Mouse (Mus musculus): ENCODE data around the gene Dpp8. TPM values are rescaled to one million over a fixed set of nuclear protein-coding genes. Genes with fewer than 3 reads are reported as not detected.
"Not testable (repeated sequence)": the region's sequence is repeated elsewhere in the genome, so short reads cannot be mapped to it uniquely, and the experiment has no call there.

Gene Dpp8
- 10 to 100 TPM; 65.2 to 71.0 TPM for total RNA-seq (2021)

GRCm38 (mm10) chr9:65032269-65033108 is at the start of gene Dpp8:
Gene Dpp8 (plus strand): TSS chr9:65032414.
- DNase-seq, result peak; percentile 96

- DNase-seq, result no peak
Measured at GRCm38 (mm10) chr9:64985037-64985794, 47.0 kb upstream of the Dpp8 start.

- no peak for DNase-seq
Measured at GRCm38 (mm10) chr9:64985807-64986206, 46.4 kb upstream of the Dpp8 start.

- DNase-seq, result no peak
Measured at GRCm38 (mm10) chr9:64987651-64988050, 44.6 kb upstream of the Dpp8 start.

GRCm38 (mm10) chr9:64988443-64988842 is 43.8 kb upstream of the Dpp8 start:
- no peak for DNase-seq

- no peak for DNase-seq
Measured at GRCm38 (mm10) chr9:64990291-64990690, 41.9 kb upstream of the Dpp8 start.

- DNase-seq, result not testable (repeated sequence)
Measured at GRCm38 (mm10) chr9:64995464-64995863, 36.8 kb upstream of the Dpp8 start.

GRCm38 (mm10) chr9:65001481-65001880 is 30.7 kb upstream of the Dpp8 start:
- no peak for DNase-seq

GRCm38 (mm10) chr9:65005737-65006136 is 26.5 kb upstream of the Dpp8 start:
- no peak for DNase-seq

GRCm38 (mm10) chr9:65010632-65011031 is 21.6 kb upstream of the Dpp8 start:
- DNase-seq, result no peak

- peak; percentile 55 for DNase-seq
Measured at GRCm38 (mm10) chr9:65011304-65011703, 20.9 kb upstream of the Dpp8 start.

- DNase-seq, result no peak
Measured at GRCm38 (mm10) chr9:65015461-65016222, 16.6 kb upstream of the Dpp8 start.

GRCm38 (mm10) chr9:65016241-65016977 is 15.8 kb upstream of the Dpp8 start:
- no peak for DNase-seq

- no peak for DNase-seq
Measured at GRCm38 (mm10) chr9:65016978-65017827, 15.0 kb upstream of the Dpp8 start.

- DNase-seq, result no peak
Measured at GRCm38 (mm10) chr9:65017896-65018295, 14.3 kb upstream of the Dpp8 start.

GRCm38 (mm10) chr9:65018588-65019121 is 13.6 kb upstream of the Dpp8 start:
- no peak for DNase-seq

- no peak for DNase-seq
Measured at GRCm38 (mm10) chr9:65019146-65019545, 13.1 kb upstream of the Dpp8 start.

GRCm38 (mm10) chr9:65020128-65020527 is 12.1 kb upstream of the Dpp8 start:
- DNase-seq, result no peak

- peak; percentile 89 for DNase-seq
Measured at GRCm38 (mm10) chr9:65020991-65021886, 11.0 kb upstream of the Dpp8 start, which contains the start of gene Hacd3. Gene Hacd3 (minus strand): TSS chr9:65021693.

Measured in heart, postnatal 4 days (tissue).